Mouse (Mus musculus) liver, postnatal 0 days (tissue): Measurements from ENCODE around the gene Tcf20. TPM values are rescaled to one million over a fixed set of nuclear protein-coding genes. Genes with fewer than 3 reads are reported as not detected.

Source experiments
- ATAC-seq: fragments of 200-750 bp; cut with Nextera tagmentation; 2 replicates; pipeline ENCODE4 v1.8.0; 2017; ENCODE audit warnings: mild to moderate bottlenecking, moderate library complexity
- DNase-seq: peaks from one replicate; pipeline ENCODE4 v3.0.0-alpha.2; 2016
- H3K27ac ChIP-seq: fragments of 300-500 bp; sonication (generic); 2 replicates; pipeline ENCODE4 v1.5.1; 2014; ENCODE audit warnings: antibody characterized with exemption, moderate library complexity, mild to moderate bottlenecking, low read depth
- H3K27me3 ChIP-seq: fragments of 300-500 bp; sonication (generic); 2 replicates; pipeline ENCODE4 v1.6.1; 2014; ENCODE audit warnings: low read length, control low read depth, mixed read lengths; ENCODE audit not compliant: insufficient read depth
- H3K36me3 ChIP-seq: fragments of 300-500 bp; sonication (generic); replicated peaks from 2 replicates; pipeline ENCODE4 v1.6.1; 2014; ENCODE audit warnings: mild to moderate bottlenecking, control low read depth, low read length, moderate library complexity, mixed read lengths; ENCODE audit not compliant: insufficient read depth
- H3K4me1 ChIP-seq: fragments of 300-500 bp; sonication (generic); 2 replicates; pipeline ENCODE4 v1.6.1; 2014; ENCODE audit warnings: antibody characterized with exemption, mild to moderate bottlenecking, control low read depth; ENCODE audit not compliant: insufficient read depth
- H3K4me2 ChIP-seq: fragments of 300-500 bp; sonication (generic); 2 replicates; pipeline ENCODE4 v1.6.1; 2014; ENCODE audit warnings: low read depth, mild to moderate bottlenecking, low read length, moderate library complexity, mixed read lengths
- H3K4me3 ChIP-seq: fragments of 300-500 bp; sonication (generic); 2 replicates; pipeline ENCODE4 v1.5.1; 2014; ENCODE audit warnings: low read depth, low read length
- H3K9ac ChIP-seq: fragments of 300-500 bp; sonication (generic); replicated peaks from 2 replicates; pipeline ENCODE4 v1.6.1; 2014; ENCODE audit warnings: mild to moderate bottlenecking, moderate library complexity
- H3K9me3 ChIP-seq: fragments of 300-500 bp; sonication (generic); 2 replicates; pipeline ENCODE4 v1.6.1; 2016; ENCODE audit warnings: mild to moderate bottlenecking, control low read depth, low read length, mixed read lengths
- CTCF ChIP-seq: sonication (generic); IDR thresholded peaks from 2 replicates; pipeline ENCODE4 v1.5.1; 2016; ENCODE audit warnings: antibody characterized with exemption, low read depth
- EP300 ChIP-seq: IDR thresholded peaks from 2 replicates; pipeline ENCODE4 v1.6.1; 2016; ENCODE audit warnings: antibody characterized with exemption, low read depth, mild to moderate bottlenecking
- WGBS: fragments of 180-500 bp; shearing (Covaris S2); extraction: QIAGEN DNeasy Blood & Tissue Kit; methylation state at CpG from one replicate; pipeline ENCODE4 v1.1.7; 2014; ENCODE audit not compliant: insufficient replicate concordance; 5-methylcytosine and 5-hydroxymethylcytosine counted together
- polyA plus RNA-seq: library from polyadenylated mRNA; unstranded; fragments of >200 nt; fragmentation: Nextera tagmentation; extraction: Ambion mirVana; gene quantifications from 2 replicates; pipeline ENCODE4 v1.2.1, GENCODE M21; 2015

Tcf20 gene
- polyA plus RNA-seq, 1 experiment from 2014 or later, result 1.8 TPM

- Histone ChIP-seq H3K9me3 (no peaks in the 10 kb centered on the region), H3K4me1 (no peaks in the 10 kb centered on the region), H3K9ac (no peak overlapping the region), H3K4me2 (no peak overlapping the region), H3K27ac (no peak overlapping the region), H3K4me3 (no peak overlapping the region), H3K27me3 (no peaks in the 10 kb centered on the region), H3K36me3 (peaks cover 48% of the 10 kb centered on the region)
- DNase-seq (no peak), ATAC-seq (no peak)
- no peak for TF ChIP-seq EP300
- no peak for TF ChIP-seq CTCF
- WGBS, result 77% methylated on average over 2 of the region's 2 CpGs
These were observed 131.6 kb downstream of the Tcf20 start for GRCm38 (mm10) chr15:82856065-82856464.

- ATAC-seq (no peak), DNase-seq (no peak)
- H3K9ac ChIP-seq, result no peak overlapping the region
- TF ChIP-seq EP300 (no peak), CTCF (no peak)
- H3K4me1 ChIP-seq, result no peaks in the 10 kb centered on the region
- H3K9me3 ChIP-seq, result no peaks in the 10 kb centered on the region
- H3K4me3 ChIP-seq, result no peak overlapping the region
- H3K27me3 ChIP-seq, result no peaks in the 10 kb centered on the region
- no peak overlapping the region for H3K4me2 ChIP-seq
- no peaks in the 10 kb centered on the region; the same call in 1 of the 2 replicates for H3K36me3 ChIP-seq
- 91% methylated on average over 3 of the region's 3 CpGs for WGBS
- H3K27ac ChIP-seq, result no peak overlapping the region
These were observed 148.5 kb downstream of the Tcf20 start for GRCm38 (mm10) chr15:82839146-82839545.

GRCm38 (mm10) chr15:82829917-82830316 lies 157.8 kb downstream of the Tcf20 start:
- WGBS, result 90% methylated on average over 6 of the region's 6 CpGs
- no peak for DNase-seq
- ATAC-seq, result no peak

GRCm38 (mm10) chr15:82825866-82826265 lies 161.8 kb downstream of the Tcf20 start:
- no peaks in the 10 kb centered on the region for H3K9me3 ChIP-seq
- DNase-seq, result no peak
- no peaks in the 10 kb centered on the region for H3K27me3 ChIP-seq
- H3K4me1 ChIP-seq, result no peaks in the 10 kb centered on the region
- no peak overlapping the region for H3K4me3 ChIP-seq
- no peak overlapping the region for H3K4me2 ChIP-seq
- TF ChIP-seq EP300, result no peak
- no peak for TF ChIP-seq CTCF
- no peak overlapping the region for H3K27ac ChIP-seq
- no peak for ATAC-seq
- H3K9ac ChIP-seq, result no peak overlapping the region
- peaks cover 5% of the 10 kb centered on the region; the same call in 1 of the 2 replicates for H3K36me3 ChIP-seq

More at GRCm38 (mm10) chr15:82829917-82830316, 157.8 kb downstream of the Tcf20 start:
- Histone ChIP-seq H3K4me2 (no peak overlapping the region), H3K9me3 (no peaks in the 10 kb centered on the region), H3K36me3 (0 out of 2 replicates have a peak, but pooled peaks cover 2% of the 10 kb centered on the region), H3K27ac (no peak overlapping the region), H3K27me3 (no peaks in the 10 kb centered on the region), H3K4me1 (no peaks in the 10 kb centered on the region), H3K9ac (no peak overlapping the region), H3K4me3 (no peak overlapping the region)
- TF ChIP-seq CTCF, result no peak
- no peak for TF ChIP-seq EP300

- Histone ChIP-seq H3K27me3 (no peaks in the 10 kb centered on the region), H3K4me1 (no peaks in the 10 kb centered on the region), H3K27ac (no peak overlapping the region), H3K4me2 (no peak overlapping the region), H3K9me3 (no peaks in the 10 kb centered on the region), H3K9ac (no peak overlapping the region), H3K36me3 (peaks cover 6% of the 10 kb centered on the region; the same call in 1 of the 2 replicates), H3K4me3 (no peak overlapping the region)
- TF ChIP-seq EP300 (no peak), CTCF (no peak)
- DNase-seq, result no peak
- no peak for ATAC-seq
- WGBS, result 89% methylated on average over 3 of the region's 4 CpGs
These were observed 165.3 kb downstream of the Tcf20 start for GRCm38 (mm10) chr15:82822347-82822746.

GRCm38 (mm10) chr15:82821657-82822056 lies 166.0 kb downstream of the Tcf20 start:
- no peak for DNase-seq
- WGBS, result 100% methylated on average over 1 of the region's 1 CpGs
- H3K4me1 ChIP-seq, result no peaks in the 10 kb centered on the region

GRCm38 (mm10) chr15:82815296-82815695 lies 172.4 kb downstream of the Tcf20 start:
- Histone ChIP-seq H3K9ac (no peak overlapping the region), H3K36me3 (peaks cover 15% of the 10 kb centered on the region), H3K27ac (no peak overlapping the region), H3K27me3 (no peaks in the 10 kb centered on the region), H3K4me1 (no peaks in the 10 kb centered on the region), H3K9me3 (no peaks in the 10 kb centered on the region), H3K4me2 (no peak overlapping the region), H3K4me3 (no peak overlapping the region)
- DNase-seq (no peak), ATAC-seq (no peak)
- 88% methylated on average over 4 of the region's 4 CpGs for WGBS
- TF ChIP-seq CTCF (no peak), EP300 (no peak)

More at GRCm38 (mm10) chr15:82821657-82822056, 166.0 kb downstream of the Tcf20 start:
- no peak overlapping the region for H3K4me2 ChIP-seq
- no peak overlapping the region for H3K4me3 ChIP-seq
- TF ChIP-seq CTCF, result no peak
- TF ChIP-seq EP300, result no peak
- H3K27ac ChIP-seq, result no peak overlapping the region
- H3K9ac ChIP-seq, result no peak overlapping the region
- H3K27me3 ChIP-seq, result no peaks in the 10 kb centered on the region
- H3K36me3 ChIP-seq, result peaks cover 6% of the 10 kb centered on the region; the same call in 1 of the 2 replicates
- H3K9me3 ChIP-seq, result no peaks in the 10 kb centered on the region
- no peak for ATAC-seq
